Mouse (Mus musculus) thymus, postnatal 36 days (tissue): ENCODE measurements around the gene Tnfsf15.

Experiments used
- DNase-seq, 2 experiments: peaks; one replicate each; pipeline ENCODE4 v3.0.0; 2022; ENCODE audit warnings: mixed read lengths in 2 of 2

Tnfsf15 gene

GRCm38 (mm10) chr4:63744693-63745171 lies at the start of gene Tnfsf15:
Gene Tnfsf15 (minus strand): TSS chr4:63745113.
- no peak for DNase-seq

GRCm38 (mm10) chr4:63792328-63792727 lies 47.4 kb upstream of the Tnfsf15 start:
- DNase-seq: no peak

GRCm38 (mm10) chr4:63785466-63785865 lies 40.6 kb upstream of the Tnfsf15 start:
- no peak for DNase-seq

- no peak for DNase-seq
Observed at GRCm38 (mm10) chr4:63783826-63784225, 38.9 kb upstream of the Tnfsf15 start.

GRCm38 (mm10) chr4:63782970-63783613 lies 38.2 kb upstream of the Tnfsf15 start:
- no peak for DNase-seq

GRCm38 (mm10) chr4:63777223-63777622 lies 32.3 kb upstream of the Tnfsf15 start:
- no peak for DNase-seq

GRCm38 (mm10) chr4:63773306-63774090 lies 28.6 kb upstream of the Tnfsf15 start:
- no peak for DNase-seq

GRCm38 (mm10) chr4:63772514-63772913 lies 27.6 kb upstream of the Tnfsf15 start:
- DNase-seq: no peak

GRCm38 (mm10) chr4:63771291-63771690 lies 26.4 kb upstream of the Tnfsf15 start:
- DNase-seq: no peak

GRCm38 (mm10) chr4:63769161-63769560 lies 24.2 kb upstream of the Tnfsf15 start:
- no peak for DNase-seq

GRCm38 (mm10) chr4:63765050-63765449 lies 20.1 kb upstream of the Tnfsf15 start:
- no peak for DNase-seq

GRCm38 (mm10) chr4:63759931-63760330 lies 15.0 kb upstream of the Tnfsf15 start:
- DNase-seq: no peak

GRCm38 (mm10) chr4:63757527-63758154 lies 12.7 kb upstream of the Tnfsf15 start:
- DNase-seq: no peak

GRCm38 (mm10) chr4:63756072-63756471 lies 11.2 kb upstream of the Tnfsf15 start:
- DNase-seq: no peak

GRCm38 (mm10) chr4:63754467-63755020 lies 9.6 kb upstream of the Tnfsf15 start:
- no peak for DNase-seq

- no peak for DNase-seq
Observed at GRCm38 (mm10) chr4:63753855-63754254, 8.9 kb upstream of the Tnfsf15 start.

GRCm38 (mm10) chr4:63752687-63753523 lies 8.0 kb upstream of the Tnfsf15 start:
- DNase-seq: peak; percentile 7 to 15

- DNase-seq: no peak
Observed at GRCm38 (mm10) chr4:63748061-63748730, 3.3 kb upstream of the Tnfsf15 start.

GRCm38 (mm10) chr4:63745271-63745670 lies 358 bp upstream of the Tnfsf15 start:
- DNase-seq: no peak

GRCm38 (mm10) chr4:63743660-63744059 lies 1.3 kb downstream of the Tnfsf15 start:
- DNase-seq: no peak

GRCm38 (mm10) chr4:63742763-63743371 lies 2.0 kb downstream of the Tnfsf15 start:
- no peak for DNase-seq
